Comparison of ENCODE assay signal across 15 mouse cellular contexts in genomic region chr2:33604846-33605486, GRCm38 (mm10). TPM values are rescaled to one million over a fixed set of nuclear protein-coding genes. Genes with fewer than 3 reads are reported as not detected.
DNase-seq lines count a peak whose midpoint lies in the region; ATAC-seq lines count a peak whose summit lies in the region.
"Had no signal": no experiment of that assay in that cellular context is flagged by ENCODE, and none has a peak within 500 bp of the region (broad histone marks: within the 10 kb centered on the region; RNA-seq: fewer than 3 reads in every experiment).

No protein-coding gene starts in this region.

- peak; percentile 34 for DNase-seq in neural tube, embryonic 11.5 days (ENCODE audit: low spot score)
- DNase-seq in neural tube, embryonic 10.5 days (ENCODE audit: extremely low spot score, low spot score), result no peak
- DNase-seq in liver, embryonic 11.5 days (ENCODE audit: low spot score), result no peak
- no peak for DNase-seq in layer of hippocampus, postnatal 14 days (ENCODE audit: low spot score in 2 of 2)
- no peak for DNase-seq in adrenal gland, adult 18-20 months (ENCODE audit: low spot score in 2 of 2)
- DNase-seq: cerebellum, adult 11-12 months; gastrocnemius, postnatal 36 days; lung, embryonic 14.5 days had no signal

- H3K4me2 ChIP-seq in forebrain, embryonic 12.5 days, result no peak overlapping the region
- no peak overlapping the region for H3K4me2 ChIP-seq in forebrain, embryonic 16.5 days (ENCODE audit: low read length)
- no peak overlapping the region for H3K4me2 ChIP-seq in neural tube, embryonic 11.5 days (ENCODE audit: low read depth)
- peak overlapping the region; percentile 12; the same call in 1 of the 2 replicates for H3K4me2 ChIP-seq in limb, embryonic 13.5 days (replicated peaks)
- no peak overlapping the region for H3K4me2 ChIP-seq in liver, embryonic 11.5 days
- H3K4me2 ChIP-seq: heart, embryonic 12.5 days; lung, embryonic 14.5 days had no signal

- peaks cover 94% of the 10 kb centered on the region for H3K27me3 ChIP-seq in forebrain, embryonic 12.5 days
- H3K27me3 ChIP-seq in forebrain, embryonic 16.5 days (replicated peaks; ENCODE audit: control insufficient read depth, insufficient read depth, low read length), result peaks cover 28% of the 10 kb centered on the region
- H3K27me3 ChIP-seq in neural tube, embryonic 11.5 days (ENCODE audit: control insufficient read depth, insufficient read depth, low read length), result peaks cover 22% of the 10 kb centered on the region
- peaks cover 45% of the 10 kb centered on the region for H3K27me3 ChIP-seq in limb, embryonic 13.5 days
- peaks cover 52% of the 10 kb centered on the region for H3K27me3 ChIP-seq in liver, embryonic 11.5 days (replicated peaks; ENCODE audit: control insufficient read depth, insufficient read depth, low read length)

- peak; percentile 49; the same call in 1 of the 2 replicates for ATAC-seq in forebrain, embryonic 12.5 days (ENCODE audit: low FRiP score)
- ATAC-seq in forebrain, embryonic 16.5 days, result no peak
- ATAC-seq in neural tube, embryonic 11.5 days (ENCODE audit: insufficient read depth, low FRiP score, low TSS enrichment), result peak; percentile 45
- ATAC-seq in limb, embryonic 13.5 days (ENCODE audit: low FRiP score, low read depth), result peak; percentile 39; the same call in 1 of the 2 replicates
- no peak for ATAC-seq in liver, embryonic 11.5 days (replicated peaks; ENCODE audit: low FRiP score)

- no peak overlapping the region for H3K27ac ChIP-seq in forebrain, embryonic 12.5 days
- no peak overlapping the region for H3K27ac ChIP-seq in forebrain, embryonic 16.5 days (ENCODE audit: low read length)
- no peak overlapping the region for H3K27ac ChIP-seq in neural tube, embryonic 11.5 days (ENCODE audit: low read depth, low read length)
- no peak overlapping the region for H3K27ac ChIP-seq in limb, embryonic 13.5 days
- no peak overlapping the region for H3K27ac ChIP-seq in liver, embryonic 11.5 days (ENCODE audit: low read depth, low read length)

- H3K9me3 ChIP-seq in forebrain, embryonic 12.5 days, result no peaks in the 10 kb centered on the region
- H3K9me3 ChIP-seq in forebrain, embryonic 16.5 days (ENCODE audit: control insufficient read depth, low read length), result no peaks in the 10 kb centered on the region
- no peaks in the 10 kb centered on the region for H3K9me3 ChIP-seq in neural tube, embryonic 11.5 days (ENCODE audit: control insufficient read depth, low read length)
- H3K9me3 ChIP-seq in limb, embryonic 13.5 days, result no peaks in the 10 kb centered on the region
- H3K9me3 ChIP-seq in liver, embryonic 11.5 days (ENCODE audit: control insufficient read depth, low read length), result no peaks in the 10 kb centered on the region
- H3K9me3 ChIP-seq: G1E; heart, embryonic 12.5 days had no signal

- WGBS in forebrain, embryonic 12.5 days, result 10% methylated on average over 7 of the region's 7 CpGs
- 12% methylated on average over 7 of the region's 7 CpGs for WGBS in forebrain, embryonic 16.5 days
- WGBS in neural tube, embryonic 11.5 days, result 2% methylated on average over 7 of the region's 7 CpGs
- 11% methylated on average over 7 of the region's 7 CpGs for WGBS in limb, embryonic 13.5 days
- 12% methylated on average over 7 of the region's 7 CpGs for WGBS in liver, embryonic 11.5 days

- peaks cover 23% of the 10 kb centered on the region for H3K4me1 ChIP-seq in forebrain, embryonic 12.5 days
- peaks cover 4% of the 10 kb centered on the region; the same call in 1 of the 2 replicates for H3K4me1 ChIP-seq in forebrain, embryonic 16.5 days (replicated peaks; ENCODE audit: control insufficient read depth, insufficient read depth, low read length)
- peaks cover 18% of the 10 kb centered on the region for H3K4me1 ChIP-seq in neural tube, embryonic 11.5 days (ENCODE audit: control insufficient read depth, insufficient read depth, low read length)
- H3K4me1 ChIP-seq in limb, embryonic 13.5 days, result peaks cover 55% of the 10 kb centered on the region
- H3K4me1 ChIP-seq in liver, embryonic 11.5 days (replicated peaks; ENCODE audit: control insufficient read depth, insufficient read depth, low read length), result 0 out of 2 replicates have a peak, but pooled peaks cover 4% of the 10 kb centered on the region

- peak overlapping the region; percentile 43 for H3K9ac ChIP-seq in forebrain, embryonic 12.5 days
- H3K9ac ChIP-seq in forebrain, embryonic 16.5 days (replicated peaks; ENCODE audit: low read depth, low read length), result no peak overlapping the region
- H3K9ac ChIP-seq in neural tube, embryonic 11.5 days (ENCODE audit: low read length), result no peak overlapping the region
- H3K9ac ChIP-seq in limb, embryonic 13.5 days, result no peak overlapping the region
- no peak overlapping the region for H3K9ac ChIP-seq in liver, embryonic 11.5 days (ENCODE audit: low read depth, low read length)
- H3K9ac ChIP-seq: heart, embryonic 12.5 days; lung, embryonic 14.5 days had no signal

- no peaks in the 10 kb centered on the region for H3K36me3 ChIP-seq in forebrain, embryonic 12.5 days (replicated peaks)
- no peaks in the 10 kb centered on the region for H3K36me3 ChIP-seq in forebrain, embryonic 16.5 days (ENCODE audit: control insufficient read depth, insufficient read depth)
- no peaks in the 10 kb centered on the region for H3K36me3 ChIP-seq in neural tube, embryonic 11.5 days (ENCODE audit: control insufficient read depth, insufficient read depth, low read length)
- H3K36me3 ChIP-seq in limb, embryonic 13.5 days, result peaks cover 4% of the 10 kb centered on the region
- no peaks in the 10 kb centered on the region for H3K36me3 ChIP-seq in liver, embryonic 11.5 days (ENCODE audit: control insufficient read depth, insufficient read depth, low read length)
- H3K36me3 ChIP-seq: G1E; heart, embryonic 12.5 days had no signal

- H3K4me3 ChIP-seq in forebrain, embryonic 12.5 days (replicated peaks), result no peak overlapping the region
- H3K4me3 ChIP-seq in forebrain, embryonic 16.5 days (replicated peaks; ENCODE audit: low read length), result no peak overlapping the region
- no peak overlapping the region for H3K4me3 ChIP-seq in neural tube, embryonic 11.5 days (ENCODE audit: low read depth, low read length)
- H3K4me3 ChIP-seq in limb, embryonic 13.5 days, result no peak overlapping the region
- H3K4me3 ChIP-seq in liver, embryonic 11.5 days (ENCODE audit: low read depth, low read length), result no peak overlapping the region
- H3K4me3 ChIP-seq: heart, embryonic 12.5 days had no signal

RNA-seq across cellular contexts. Expression of gene Lmx1b, which starts 35.3 kb away (rescaled TPM):
- polyA plus RNA-seq in forebrain, embryonic 12.5 days (2016; fragmentation: Nextera tagmentation; extraction: Ambion mirVana), result 0.84 and 0.91 TPM in 2 replicates
- not detected in 2 replicates for polyA plus RNA-seq in forebrain, embryonic 16.5 days (2015; fragmentation: Nextera tagmentation; extraction: Ambion mirVana)
- 1.6 and 1.7 TPM in 2 replicates for polyA plus RNA-seq in neural tube, embryonic 11.5 days (2014; fragmentation: Nextera tagmentation; extraction: Ambion mirVana)
- polyA plus RNA-seq in limb, embryonic 13.5 days (2015; fragmentation: Nextera tagmentation; extraction: Ambion mirVana), result 7.3 and 7.7 TPM in 2 replicates
- 0.14 TPM in 1 of 2 replicates, not detected in the other for polyA plus RNA-seq in liver, embryonic 11.5 days (2014; fragmentation: Nextera tagmentation; extraction: Ambion mirVana)
- under 1 TPM; 0.17 to 0.28 TPM for total RNA-seq in layer of hippocampus, postnatal 14 days (2021)
- not detected for total RNA-seq in adrenal gland, adult 18-20 months (2021)
- total RNA-seq: hematopoietic stem cell, adult 5-6 weeks; megakaryocyte, adult 5-6 weeks had no signal
- polyA plus RNA-seq: G1E had no signal

Comparison
In these comparisons a context has a peak if more than half of its experiments do, and no peak if none do; other contexts are left out.
1. ATAC-seq: peak in forebrain, embryonic 12.5 days (single experiment), neural tube, embryonic 11.5 days (single experiment) and limb, embryonic 13.5 days (single experiment); none in forebrain, embryonic 16.5 days (single experiment) and liver, embryonic 11.5 days (single experiment).